Mouse (Mus musculus): ENCODE measurements around the gene Rbfox3.

The Rbfox3 gene

GRCm38 (mm10) chr11:118906131-118906823, 5.1 kb downstream of the Rbfox3 start:
- DNase-seq (ENCODE audit: low read depth, low spot score) = no peak

DNA sequence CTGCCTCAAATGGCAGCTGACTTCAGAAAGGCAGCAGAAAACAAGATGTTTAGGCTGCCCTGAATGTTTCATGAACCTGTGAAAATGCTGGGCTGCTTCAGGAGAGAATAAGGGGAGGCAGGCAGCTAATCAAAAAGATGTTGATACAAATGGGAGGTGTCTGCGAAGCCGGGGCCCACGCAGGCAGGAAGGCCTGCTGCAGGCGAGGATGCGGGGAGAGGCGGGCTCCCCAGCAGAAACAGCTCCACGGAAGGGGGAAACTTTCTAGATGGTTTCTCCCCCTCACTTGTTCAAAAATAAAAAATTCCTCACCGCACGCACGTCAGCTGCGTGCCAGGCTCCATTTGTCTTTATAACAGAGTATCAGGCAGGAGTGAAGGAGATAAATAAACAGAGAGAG, 5.7 kb downstream of the Rbfox3 start:
- DNase-seq (ENCODE audit: low read depth, low spot score) = no peak

GRCm38 (mm10) chr11:118904253-118904652, 7.1 kb downstream of the Rbfox3 start:
- DNase-seq (ENCODE audit: low read depth, low spot score) = no peak

DNA sequence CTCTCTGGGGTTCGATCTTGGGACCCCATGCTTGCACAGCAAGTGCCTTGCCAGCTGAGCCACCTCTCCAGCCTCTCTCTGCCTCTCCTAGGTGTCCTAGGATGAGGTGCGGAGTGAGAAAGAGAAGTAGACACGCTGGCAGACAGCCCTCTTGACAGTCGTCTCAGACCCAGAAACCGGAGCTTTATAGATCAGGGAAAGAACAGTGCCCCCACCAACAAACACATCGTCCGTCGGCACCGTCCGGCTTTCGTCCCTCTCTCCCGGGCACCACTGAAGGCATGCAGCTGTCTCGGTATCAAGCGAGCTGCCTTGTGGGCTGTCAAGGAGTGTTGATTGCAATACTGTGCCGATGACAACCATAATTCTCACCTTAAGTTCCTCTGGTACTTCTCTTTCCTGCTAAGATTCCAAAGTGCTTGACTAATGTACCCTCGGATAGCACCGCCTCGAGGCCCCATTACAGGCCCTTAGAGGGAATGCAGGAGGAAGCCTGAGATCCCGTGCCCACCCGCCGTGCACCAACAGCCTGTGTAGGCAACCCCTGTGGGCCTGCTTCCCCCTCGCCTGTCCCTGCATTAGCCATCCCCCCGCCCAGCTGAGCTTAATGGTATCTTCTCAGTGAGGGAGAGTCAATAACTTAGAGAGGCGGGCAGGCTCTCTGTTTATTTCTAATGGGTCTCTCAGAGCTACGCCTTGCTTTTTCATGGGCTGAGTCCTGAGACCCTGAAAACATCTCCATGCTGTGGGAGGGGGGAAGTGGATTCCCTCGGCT, 11.4 kb downstream of the Rbfox3 start:
- no peak for DNase-seq (ENCODE audit: low read depth, low spot score)

DNA sequence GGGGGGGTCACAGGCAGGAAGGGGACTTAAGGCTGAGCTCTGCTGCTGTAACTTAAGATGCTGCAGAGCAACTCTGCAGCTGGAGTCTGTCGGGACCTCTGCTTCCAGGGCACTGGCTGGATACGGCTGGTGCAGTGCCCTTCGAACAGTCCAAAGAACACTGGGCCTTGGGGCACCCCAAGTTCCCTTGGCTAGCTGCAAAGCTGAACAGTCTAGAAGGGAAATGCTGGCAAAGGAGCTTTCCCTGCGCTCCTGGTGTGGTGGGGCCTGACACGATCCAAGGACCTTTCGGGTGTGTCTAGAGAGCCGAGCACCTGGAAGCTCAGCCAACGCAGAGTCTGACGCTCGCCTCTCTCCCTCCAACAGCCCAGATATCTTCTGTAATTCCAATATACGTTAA, 12.8 kb downstream of the Rbfox3 start:
- DNase-seq (ENCODE audit: low read depth, low spot score) = no peak

DNA sequence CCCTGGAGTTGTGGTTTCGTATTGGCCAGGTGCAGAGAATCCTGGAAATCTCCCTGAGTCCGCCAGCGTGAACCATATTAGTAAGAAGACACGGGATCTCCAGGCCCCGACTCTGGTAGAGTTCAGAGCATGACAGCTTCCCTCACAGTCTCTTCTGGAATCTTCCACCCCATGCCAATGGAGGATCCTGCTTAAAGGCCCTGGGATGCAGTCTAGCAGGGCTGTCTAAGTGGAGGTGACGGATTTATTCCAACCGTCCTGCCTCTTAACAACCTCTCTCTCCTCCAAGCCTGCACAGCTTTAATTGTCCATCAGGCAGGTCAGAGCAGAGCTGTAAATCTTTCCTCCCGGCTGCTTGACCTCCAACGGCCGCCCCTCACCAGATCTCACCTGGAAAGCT, 13.2 kb downstream of the Rbfox3 start:
- no peak for DNase-seq (ENCODE audit: low read depth, low spot score)

- no peak for DNase-seq (ENCODE audit: low read depth, low spot score)
Measured at GRCm38 (mm10) chr11:118897114-118897841, 14.1 kb downstream of the Rbfox3 start.

- DNase-seq (ENCODE audit: low read depth, low spot score) = no peak
Measured at GRCm38 (mm10) chr11:118896032-118896675, 15.2 kb downstream of the Rbfox3 start.

GRCm38 (mm10) chr11:118894835-118895234, 16.6 kb downstream of the Rbfox3 start:
- no peak for DNase-seq (ENCODE audit: low read depth, low spot score)

- no peak for DNase-seq (ENCODE audit: low read depth, low spot score)
Measured at GRCm38 (mm10) chr11:118894196-118894595, 17.2 kb downstream of the Rbfox3 start.

DNA sequence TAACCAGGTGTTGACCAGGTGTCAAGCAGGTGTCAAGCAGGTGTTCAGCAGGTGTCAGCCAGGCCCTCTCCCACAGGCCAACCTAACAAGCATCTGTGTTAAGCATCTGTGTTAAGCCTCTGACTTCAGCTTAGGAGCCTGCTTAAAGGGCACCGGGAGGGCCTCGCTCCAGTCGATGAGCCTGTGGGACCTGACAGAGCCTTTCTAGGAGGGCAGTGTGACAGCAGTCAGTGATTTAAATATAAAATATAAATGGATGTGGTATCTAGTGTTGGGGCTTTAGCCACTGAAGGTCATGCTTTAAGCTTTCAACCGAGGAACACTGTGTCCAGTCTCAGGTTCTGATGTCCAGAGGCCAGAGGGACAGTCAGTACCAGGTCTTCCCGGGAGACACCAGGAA, 18.5 kb downstream of the Rbfox3 start:
- no peak for DNase-seq (ENCODE audit: low read depth, low spot score)

DNA sequence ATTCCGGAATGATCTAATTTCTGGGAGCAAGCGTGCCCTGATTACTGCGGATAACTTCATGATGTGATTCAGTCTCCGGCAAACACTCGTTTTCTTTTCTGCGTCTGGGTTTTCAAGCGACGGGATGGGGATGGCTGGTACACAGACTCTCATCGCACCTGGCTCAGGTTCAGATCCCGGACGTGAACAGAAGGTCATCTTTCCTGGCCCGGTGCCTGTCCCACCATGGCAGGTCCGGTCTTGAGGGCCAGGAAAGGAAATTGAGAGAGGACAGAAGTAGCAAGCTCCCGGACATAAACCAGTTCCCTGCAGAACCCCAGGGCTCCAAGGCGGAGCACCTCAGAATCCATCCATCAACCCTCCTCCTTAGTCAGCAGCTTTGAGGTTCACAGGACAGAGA, 19.9 kb downstream of the Rbfox3 start:
- no peak for DNase-seq (ENCODE audit: low read depth, low spot score)

- no peak for DNase-seq (ENCODE audit: low read depth, low spot score)
Measured at GRCm38 (mm10) chr11:118890992-118891398, 20.4 kb downstream of the Rbfox3 start.

GRCm38 (mm10) chr11:118890474-118890873, 20.9 kb downstream of the Rbfox3 start:
- DNase-seq (ENCODE audit: low read depth, low spot score) = no peak

- DNase-seq (ENCODE audit: low read depth, low spot score) = no peak
Measured at GRCm38 (mm10) chr11:118889500-118889899, 21.9 kb downstream of the Rbfox3 start.

DNA sequence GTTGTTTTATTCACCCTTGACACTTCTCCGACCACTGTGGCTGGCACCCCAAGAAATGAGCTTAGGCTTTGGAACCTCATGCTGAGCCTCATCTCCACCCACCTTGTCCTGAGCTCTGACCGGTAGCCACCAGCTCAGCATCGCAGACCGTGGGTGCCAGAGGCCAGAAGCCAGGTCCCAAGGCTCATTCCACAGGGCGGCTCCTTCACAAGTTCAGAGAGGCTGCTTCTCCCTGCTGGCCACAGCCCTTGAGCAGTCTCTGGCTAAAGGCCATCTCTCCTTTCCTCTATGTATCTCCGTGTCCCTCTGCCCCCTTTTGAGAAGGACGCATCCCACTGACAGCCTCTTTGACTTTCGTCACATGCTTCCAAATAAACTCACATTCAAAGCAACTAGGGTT, 23.0 kb downstream of the Rbfox3 start:
- no peak for DNase-seq (ENCODE audit: low read depth, low spot score)

DNA sequence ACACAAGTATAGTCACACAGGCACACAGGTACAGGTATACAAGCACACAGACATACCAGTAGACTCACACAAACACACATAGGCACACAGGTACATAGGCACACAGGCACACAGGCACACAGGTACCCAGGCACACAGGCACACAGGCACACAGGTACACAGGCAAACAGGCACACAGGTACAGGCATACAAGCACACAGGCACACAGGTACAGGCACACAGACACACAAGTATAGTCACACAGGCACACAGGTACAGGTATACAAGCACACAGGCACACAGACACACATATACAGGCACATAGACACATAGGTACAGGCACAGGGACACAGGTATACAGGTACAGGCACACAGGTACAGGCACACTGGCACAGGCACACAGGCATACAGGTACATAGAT, 24.2 kb downstream of the Rbfox3 start:
- no peak for DNase-seq (ENCODE audit: low read depth, low spot score)

DNA sequence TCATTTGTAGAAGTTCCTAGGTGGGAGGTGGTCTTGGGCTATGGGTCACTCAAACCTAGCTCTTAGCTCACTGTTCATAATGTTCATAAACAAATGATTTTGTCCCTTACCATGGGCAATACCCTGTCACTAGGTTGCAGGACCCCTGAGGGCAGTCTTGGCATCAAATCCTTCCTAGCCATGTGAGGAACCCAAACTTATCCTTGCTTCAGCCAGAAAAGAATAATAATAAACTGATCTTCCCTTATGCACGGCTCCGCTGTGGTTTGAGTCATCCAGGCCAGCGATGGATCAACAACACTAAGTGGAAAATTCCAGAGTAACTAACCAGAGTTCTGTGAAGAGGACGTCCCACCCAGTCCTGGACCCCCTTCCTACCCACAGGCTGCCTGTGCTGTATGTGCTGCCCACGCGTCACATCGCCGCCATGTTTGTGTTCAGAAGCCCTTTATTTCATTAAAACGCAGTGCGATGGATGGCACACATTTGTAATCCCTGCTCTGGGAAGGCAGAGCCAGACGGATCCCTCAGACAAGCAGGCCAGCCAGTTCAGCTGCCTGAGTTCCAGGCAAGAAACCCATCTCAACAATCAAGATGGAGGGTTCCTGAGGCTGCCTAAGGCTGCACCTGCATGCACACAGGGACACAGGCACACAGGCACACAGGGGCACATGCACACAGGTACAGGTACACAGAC, 25.0 kb downstream of the Rbfox3 start:
- DNase-seq (ENCODE audit: low read depth, low spot score) = no peak

- DNase-seq (ENCODE audit: low read depth, low spot score) = no peak
Measured at GRCm38 (mm10) chr11:118885604-118886003, 25.8 kb downstream of the Rbfox3 start.

GRCm38 (mm10) chr11:118885135-118885534, 26.3 kb downstream of the Rbfox3 start:
- DNase-seq (ENCODE audit: low read depth, low spot score) = no peak

DNA sequence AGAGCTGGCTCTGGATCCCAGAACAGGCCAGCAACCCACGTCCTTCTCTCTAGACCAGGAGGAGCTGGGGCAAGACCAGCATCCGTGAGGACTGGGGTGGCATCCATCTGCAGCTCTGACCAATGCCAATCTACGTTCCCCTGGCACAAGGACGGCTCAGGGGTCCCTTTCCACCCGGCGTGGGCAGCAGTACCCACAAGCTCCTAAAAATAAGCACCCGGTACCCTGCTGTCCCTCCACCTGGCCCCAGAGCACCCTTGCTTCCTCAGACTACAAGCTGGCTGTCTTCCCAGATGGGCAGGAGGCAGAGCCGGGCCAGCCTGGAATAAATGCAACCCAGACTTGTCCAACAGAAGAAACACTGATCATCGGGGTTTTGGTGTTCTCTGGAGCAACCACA, 28.3 kb downstream of the Rbfox3 start:
- DNase-seq (ENCODE audit: low read depth, low spot score) = no peak
